Mouse (Mus musculus): ENCODE data around the gene Pam. TPM values are rescaled to one million over a fixed set of nuclear protein-coding genes. Genes with fewer than 3 reads are reported as not detected.
"Not testable (repeated sequence)": the region's sequence is repeated elsewhere in the genome, so short reads cannot be mapped to it uniquely, and the experiment has no call there.

Pam gene
- polyA plus RNA-seq, 1 experiment from 2014 or later, result 32.9 TPM

- 98% methylated on average over 4 of the region's 4 CpGs for WGBS (ENCODE audit: missing documents)
- peaks cover 89% of the 10 kb centered on the region for H3K79me2 ChIP-seq (ENCODE audit: inconsistent target)
Observed at GRCm38 (mm10) chr1:97765712-97766111, 329.7 kb downstream of the Pam start.

GRCm38 (mm10) chr1:97761477-97761876 lies 334.0 kb downstream of the Pam start:
- H3K27ac ChIP-seq, result no peak overlapping the region
- WGBS (ENCODE audit: missing documents), result 100% methylated on average over 6 of the region's 6 CpGs
- H3K36me3 ChIP-seq (ENCODE audit: inconsistent target), result no peaks in the 10 kb centered on the region; the same call in 1 of the 2 replicates
- peaks cover 85% of the 10 kb centered on the region for H3K79me2 ChIP-seq (ENCODE audit: inconsistent target)
- no peak overlapping the region for H3K4me3 ChIP-seq (ENCODE audit: inconsistent target)

More at GRCm38 (mm10) chr1:97765712-97766111, 329.7 kb downstream of the Pam start:
- not testable (repeated sequence) for H3K4me3 ChIP-seq (ENCODE audit: inconsistent target); H3K36me3 ChIP-seq (ENCODE audit: inconsistent target); H3K27ac ChIP-seq

GRCm38 (mm10) chr1:97760598-97760997 lies 334.8 kb downstream of the Pam start:
- H3K4me3 ChIP-seq (ENCODE audit: inconsistent target), result no peak overlapping the region
- H3K36me3 ChIP-seq (ENCODE audit: inconsistent target), result peaks cover 5% of the 10 kb centered on the region; the same call in 1 of the 2 replicates
- 96% methylated on average over 7 of the region's 7 CpGs for WGBS (ENCODE audit: missing documents)
- peaks cover 76% of the 10 kb centered on the region for H3K79me2 ChIP-seq (ENCODE audit: inconsistent target)
- no peak overlapping the region for H3K27ac ChIP-seq

- Histone ChIP-seq H3K79me2 (ENCODE audit: inconsistent target) (peaks cover 68% of the 10 kb centered on the region), H3K36me3 (ENCODE audit: inconsistent target) (peaks cover 9% of the 10 kb centered on the region; the same call in 1 of the 2 replicates), H3K27ac (no peak overlapping the region), H3K4me3 (ENCODE audit: inconsistent target) (no peak overlapping the region)
Observed at GRCm38 (mm10) chr1:97759841-97760240, 335.6 kb downstream of the Pam start.

- Histone ChIP-seq H3K36me3 (ENCODE audit: inconsistent target) (peaks cover 42% of the 10 kb centered on the region), H3K4me3 (ENCODE audit: inconsistent target) (no peak overlapping the region), H3K27ac (no peak overlapping the region), H3K79me2 (ENCODE audit: inconsistent target) (peaks cover 14% of the 10 kb centered on the region; the same call in 1 of the 2 replicates)
- WGBS (ENCODE audit: missing documents), result 95% methylated on average over 4 of the region's 4 CpGs
Observed at GRCm38 (mm10) chr1:97754392-97754791, 341.1 kb downstream of the Pam start.

GRCm38 (mm10) chr1:97753216-97753615 lies 342.2 kb downstream of the Pam start:
- Histone ChIP-seq H3K4me3 (ENCODE audit: inconsistent target) (no peak overlapping the region), H3K27ac (no peak overlapping the region), H3K36me3 (ENCODE audit: inconsistent target) (peaks cover 54% of the 10 kb centered on the region), H3K79me2 (ENCODE audit: inconsistent target) (peaks cover 8% of the 10 kb centered on the region; the same call in 1 of the 2 replicates)

- 90% methylated on average over 3 of the region's 3 CpGs for WGBS (ENCODE audit: missing documents)
- no peak overlapping the region for H3K4me3 ChIP-seq (ENCODE audit: inconsistent target)
- peaks cover 80% of the 10 kb centered on the region for H3K36me3 ChIP-seq (ENCODE audit: inconsistent target)
- H3K27ac ChIP-seq, result no peak overlapping the region
- H3K79me2 ChIP-seq (ENCODE audit: inconsistent target), result no peaks in the 10 kb centered on the region
Observed at GRCm38 (mm10) chr1:97748163-97748562, 347.3 kb downstream of the Pam start.

GRCm38 (mm10) chr1:97746261-97746660 lies 349.2 kb downstream of the Pam start:
- Histone ChIP-seq H3K36me3 (ENCODE audit: inconsistent target) (peaks cover 77% of the 10 kb centered on the region), H3K27ac (no peak overlapping the region), H3K4me3 (ENCODE audit: inconsistent target) (no peak overlapping the region), H3K79me2 (ENCODE audit: inconsistent target) (no peaks in the 10 kb centered on the region)
- WGBS (ENCODE audit: missing documents), result 95% methylated on average over 7 of the region's 7 CpGs

GRCm38 (mm10) chr1:97745712-97746111 lies 349.7 kb downstream of the Pam start:
- H3K36me3 ChIP-seq (ENCODE audit: inconsistent target), result peaks cover 77% of the 10 kb centered on the region
- 98% methylated on average over 4 of the region's 4 CpGs for WGBS (ENCODE audit: missing documents)

More at GRCm38 (mm10) chr1:97745712-97746111, 349.7 kb downstream of the Pam start:
- Histone ChIP-seq H3K79me2 (ENCODE audit: inconsistent target) (no peaks in the 10 kb centered on the region), H3K4me3 (ENCODE audit: inconsistent target) (no peak overlapping the region), H3K27ac (no peak overlapping the region)
